Mouse (Mus musculus): ENCODE results near the gene Trim2. TPM values are rescaled to one million over a fixed set of nuclear protein-coding genes. Genes with fewer than 3 reads are reported as not detected.
A peak's percentile ranks its signal among the peaks of the same experiment; 100 is the strongest.

The Trim2 gene
- polyA plus RNA-seq, 1 experiment from 2014 or later, result 137 TPM

GRCm38 (mm10) chr3:84157559-84158350 lies 148.9 kb downstream of the Trim2 start:
- no peak for ATAC-seq (ENCODE audit: low FRiP score)
- H3K9ac ChIP-seq, result no peak overlapping the region

GRCm38 (mm10) chr3:84157011-84157410 lies 149.7 kb downstream of the Trim2 start:
- no peak overlapping the region for H3K27ac ChIP-seq
- H3K4me3 ChIP-seq, result no peak overlapping the region
- no peak overlapping the region for H3K9ac ChIP-seq
- no peaks in the 10 kb centered on the region for H3K27me3 ChIP-seq
- no peaks in the 10 kb centered on the region for H3K9me3 ChIP-seq
- WGBS, result 47% methylated on average over 4 of the region's 4 CpGs
- H3K4me1 ChIP-seq (replicated peaks), result peaks cover 13% of the 10 kb centered on the region
- H3K4me2 ChIP-seq, result no peak overlapping the region
- ATAC-seq (ENCODE audit: low FRiP score), result no peak
- peaks cover 24% of the 10 kb centered on the region for H3K36me3 ChIP-seq

More at GRCm38 (mm10) chr3:84157559-84158350, 148.9 kb downstream of the Trim2 start:
- H3K36me3 ChIP-seq, result peaks cover 29% of the 10 kb centered on the region
- no peak overlapping the region for H3K27ac ChIP-seq
- no peaks in the 10 kb centered on the region for H3K27me3 ChIP-seq
- peaks cover 13% of the 10 kb centered on the region for H3K4me1 ChIP-seq (replicated peaks)
- no peaks in the 10 kb centered on the region for H3K9me3 ChIP-seq
- no peak overlapping the region for H3K4me2 ChIP-seq
- H3K4me3 ChIP-seq, result no peak overlapping the region
- WGBS, result 85% methylated on average over 4 of the region's 4 CpGs

- Histone ChIP-seq H3K9ac (no peak overlapping the region), H3K4me2 (peak overlapping the region; percentile 94), H3K27me3 (no peaks in the 10 kb centered on the region), H3K4me1 (replicated peaks) (peaks cover 13% of the 10 kb centered on the region), H3K36me3 (peaks cover 20% of the 10 kb centered on the region), H3K4me3 (peak overlapping the region; percentile 53), H3K9me3 (no peaks in the 10 kb centered on the region), H3K27ac (no peak overlapping the region)
- no peak for ATAC-seq (ENCODE audit: low FRiP score)
- 58% methylated on average over 6 of the region's 6 CpGs for WGBS
Measured at GRCm38 (mm10) chr3:84156105-84156504, 150.6 kb downstream of the Trim2 start.

GRCm38 (mm10) chr3:84155558-84156006 lies 151.1 kb downstream of the Trim2 start, which contains the start of gene Mnd1:
TSS of gene Mnd1 (minus strand) at chr3:84155786.
- H3K9ac ChIP-seq, result peak within 1 kb of the TSS; percentile 74
- no peaks in the 10 kb centered on the region for H3K9me3 ChIP-seq
- H3K27ac ChIP-seq, result no peak within 1 kb of the TSS
- under 1% methylated on average over 29 of the region's 29 CpGs for WGBS
- peak; percentile 97 for ATAC-seq (ENCODE audit: low FRiP score)
- H3K4me3 ChIP-seq, result peak within 1 kb of the TSS; percentile 53
- peaks cover 17% of the 10 kb centered on the region for H3K36me3 ChIP-seq
- no peaks in the 10 kb centered on the region for H3K27me3 ChIP-seq
- peak within 1 kb of the TSS; percentile 94 for H3K4me2 ChIP-seq
- H3K4me1 ChIP-seq (replicated peaks), result peaks cover 13% of the 10 kb centered on the region

DNA sequence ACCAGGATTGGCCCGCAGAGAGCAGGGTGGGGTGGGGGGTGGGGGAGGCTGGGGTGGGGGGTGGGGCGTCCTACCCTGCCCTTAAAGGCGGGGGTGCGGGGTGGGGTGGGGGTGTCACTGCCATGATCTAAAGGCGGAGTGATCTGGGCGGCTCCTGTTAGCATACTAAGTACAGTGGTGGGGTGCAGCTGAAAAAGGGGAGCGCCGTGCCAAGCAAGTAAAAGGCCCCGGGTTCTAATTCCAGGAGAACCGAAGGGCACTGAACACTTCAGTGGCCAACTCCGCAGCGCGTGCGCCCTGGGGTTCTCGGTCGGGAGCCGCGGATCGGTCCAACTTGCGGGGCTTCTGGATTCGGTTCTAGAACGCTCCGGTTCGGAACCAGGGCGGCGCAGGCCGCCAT lies 151.5 kb downstream of the Trim2 start:
- peak overlapping the region; percentile 94 for H3K4me2 ChIP-seq
- peak; percentile 67 for ATAC-seq (ENCODE audit: low FRiP score)
- H3K36me3 ChIP-seq, result peaks cover 12% of the 10 kb centered on the region
- H3K9ac ChIP-seq, result peak overlapping the region; percentile 74
- peak overlapping the region; percentile 53 for H3K4me3 ChIP-seq
- no peaks in the 10 kb centered on the region for H3K27me3 ChIP-seq
- no peaks in the 10 kb centered on the region for H3K9me3 ChIP-seq
- 0% methylated on average over 26 of the region's 27 CpGs for WGBS
- no peak overlapping the region for H3K27ac ChIP-seq
- peaks cover 13% of the 10 kb centered on the region for H3K4me1 ChIP-seq (replicated peaks)

DNA sequence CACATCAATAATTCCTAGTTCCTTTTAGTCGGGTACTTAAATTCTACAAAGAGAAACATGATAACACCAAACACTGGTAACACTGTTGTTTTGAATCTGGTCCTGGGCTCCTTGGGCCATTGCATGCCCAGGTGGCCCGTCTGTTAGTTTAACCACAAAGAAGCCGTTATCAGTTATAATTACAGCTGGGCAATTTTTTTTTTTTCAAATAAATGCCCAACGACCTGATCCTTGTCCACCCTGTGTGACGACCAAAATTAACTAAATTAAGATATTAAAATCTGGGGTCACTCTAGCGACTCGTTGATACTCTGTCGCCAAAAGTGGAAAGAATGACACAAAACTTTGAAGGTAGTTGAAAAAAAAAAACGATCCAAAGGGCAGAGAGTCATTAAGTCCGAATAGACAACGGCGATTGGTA lies 151.9 kb downstream of the Trim2 start:
- H3K4me1 ChIP-seq (replicated peaks), result peaks cover 13% of the 10 kb centered on the region
- WGBS, result 13% methylated on average over 12 of the region's 12 CpGs
- peak overlapping the region; percentile 94; the same call in 1 of the 2 replicates for H3K4me2 ChIP-seq
- no peak overlapping the region for H3K4me3 ChIP-seq
- peaks cover 8% of the 10 kb centered on the region for H3K36me3 ChIP-seq
- no peak for ATAC-seq (ENCODE audit: low FRiP score)
- H3K9me3 ChIP-seq, result no peaks in the 10 kb centered on the region
- no peak overlapping the region for H3K9ac ChIP-seq
- H3K27ac ChIP-seq, result no peak overlapping the region
- no peaks in the 10 kb centered on the region for H3K27me3 ChIP-seq

DNA sequence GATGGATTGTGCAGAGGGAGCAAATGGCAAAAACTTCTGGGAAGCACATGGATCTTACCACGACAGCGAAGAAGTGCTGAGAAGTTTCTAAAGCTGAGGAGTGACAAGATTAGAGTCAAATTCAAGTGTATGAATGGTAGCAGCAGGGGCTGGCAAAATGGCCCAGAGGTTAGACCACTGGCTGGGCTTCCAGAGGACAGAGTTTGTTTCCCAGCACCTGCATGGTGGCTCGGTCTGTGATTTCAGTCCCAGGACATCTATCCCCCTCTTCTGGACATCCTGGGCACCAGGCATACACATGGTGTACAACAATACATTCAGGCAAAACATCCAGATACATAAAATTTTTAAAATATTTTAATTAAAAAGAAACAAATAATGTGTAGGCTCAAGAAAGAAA lies 156.8 kb downstream of the Trim2 start:
- Histone ChIP-seq H3K36me3 (no peaks in the 10 kb centered on the region), H3K9me3 (no peaks in the 10 kb centered on the region), H3K27ac (no peak overlapping the region), H3K4me2 (no peak overlapping the region), H3K4me3 (no peak overlapping the region), H3K4me1 (replicated peaks) (no peaks in the 10 kb centered on the region), H3K9ac (no peak overlapping the region), H3K27me3 (no peaks in the 10 kb centered on the region)
- no peak for ATAC-seq (ENCODE audit: low FRiP score)
- 94% methylated on average over 3 of the region's 3 CpGs for WGBS

DNA sequence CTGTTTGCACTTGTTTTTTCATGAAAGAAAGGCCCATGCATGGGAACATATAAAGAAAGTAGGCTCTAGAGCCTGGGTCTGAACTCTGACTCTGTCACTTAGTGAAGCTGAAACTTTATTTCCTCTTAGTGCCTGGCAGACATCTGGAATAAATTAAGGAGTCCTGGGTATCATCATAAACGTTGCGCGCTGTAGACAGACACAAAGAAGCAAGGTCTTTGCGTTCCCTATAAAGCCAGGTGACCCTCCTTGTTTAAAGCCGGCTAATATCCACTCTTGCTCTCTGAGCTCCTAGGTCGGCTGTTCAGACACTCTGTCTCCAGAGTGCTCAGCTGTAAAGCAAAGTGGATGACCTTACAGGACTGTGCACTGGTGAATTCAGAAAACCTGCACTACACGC lies 165.7 kb downstream of the Trim2 start:
- ATAC-seq (ENCODE audit: low FRiP score), result no peak
- no peaks in the 10 kb centered on the region for H3K4me1 ChIP-seq (replicated peaks)
- H3K27ac ChIP-seq, result no peak overlapping the region
- H3K4me3 ChIP-seq, result no peak overlapping the region
- no peaks in the 10 kb centered on the region for H3K9me3 ChIP-seq
- H3K9ac ChIP-seq, result no peak overlapping the region
- no peaks in the 10 kb centered on the region for H3K27me3 ChIP-seq
- 89% methylated on average over 7 of the region's 7 CpGs for WGBS
- H3K36me3 ChIP-seq, result no peaks in the 10 kb centered on the region
- no peak overlapping the region for H3K4me2 ChIP-seq

DNA sequence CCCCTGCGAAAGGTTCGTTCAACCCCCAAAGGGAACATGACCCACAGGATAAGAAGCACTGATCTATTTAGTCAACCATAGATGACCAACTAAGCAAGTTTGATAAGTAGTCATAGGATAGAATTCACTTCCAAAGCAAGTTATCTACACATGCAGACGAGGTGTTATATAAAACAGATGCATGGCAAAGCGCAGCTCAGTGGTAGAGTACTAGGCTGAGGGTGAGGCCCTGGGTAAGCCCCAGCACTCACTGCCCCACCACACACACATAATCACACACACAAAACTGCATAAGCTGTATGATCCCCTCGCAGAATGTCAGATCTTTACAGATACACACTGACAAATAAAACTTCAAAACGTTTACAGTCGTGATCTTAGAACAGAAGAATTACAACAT lies 170.2 kb downstream of the Trim2 start:
- no peak overlapping the region for H3K9ac ChIP-seq
- 92% methylated on average over 7 of the region's 7 CpGs for WGBS
- H3K27ac ChIP-seq, result no peak overlapping the region
- no peak overlapping the region for H3K4me2 ChIP-seq
- no peaks in the 10 kb centered on the region for H3K36me3 ChIP-seq
- H3K4me3 ChIP-seq, result no peak overlapping the region
- H3K9me3 ChIP-seq, result no peaks in the 10 kb centered on the region
- no peak for ATAC-seq (ENCODE audit: low FRiP score)
- H3K4me1 ChIP-seq (replicated peaks), result no peaks in the 10 kb centered on the region
- H3K27me3 ChIP-seq, result no peaks in the 10 kb centered on the region

DNA sequence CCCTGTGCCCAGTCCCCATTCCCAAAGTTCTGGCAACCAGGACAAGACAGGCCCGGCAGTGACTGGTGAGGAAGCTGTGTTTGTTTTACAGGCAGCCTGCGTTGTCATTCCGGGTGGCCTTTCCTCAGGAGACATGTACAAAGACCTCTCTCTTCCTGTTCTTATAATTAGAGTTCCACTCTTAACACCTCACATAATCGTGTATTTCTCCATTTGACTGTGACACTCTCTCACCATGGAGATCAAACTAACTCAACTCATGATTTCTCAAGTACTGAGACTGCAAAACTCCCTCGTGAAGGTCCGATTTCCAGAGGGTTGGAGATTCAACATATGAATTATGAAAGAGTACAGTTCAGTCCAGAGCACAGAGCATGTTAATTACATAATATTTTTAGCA lies 170.7 kb downstream of the Trim2 start:
- WGBS, result 73% methylated on average over 6 of the region's 6 CpGs

GRCm38 (mm10) chr3:84135387-84135786 lies 171.3 kb downstream of the Trim2 start:
- Histone ChIP-seq H3K4me2 (no peak overlapping the region), H3K9me3 (no peaks in the 10 kb centered on the region), H3K27me3 (no peaks in the 10 kb centered on the region), H3K27ac (no peak overlapping the region), H3K9ac (no peak overlapping the region), H3K36me3 (no peaks in the 10 kb centered on the region), H3K4me1 (replicated peaks) (no peaks in the 10 kb centered on the region), H3K4me3 (no peak overlapping the region)
- 26% methylated on average over 9 of the region's 9 CpGs for WGBS
- ATAC-seq (ENCODE audit: low FRiP score), result no peak

More for the DNA sequence above, 170.7 kb downstream of the Trim2 start:
- no peaks in the 10 kb centered on the region for H3K27me3 ChIP-seq
- no peaks in the 10 kb centered on the region for H3K36me3 ChIP-seq
- H3K9ac ChIP-seq, result no peak overlapping the region
- no peak overlapping the region for H3K27ac ChIP-seq
- no peak overlapping the region for H3K4me2 ChIP-seq
- no peak overlapping the region for H3K4me3 ChIP-seq
- no peaks in the 10 kb centered on the region for H3K9me3 ChIP-seq
- ATAC-seq (ENCODE audit: low FRiP score), result no peak
- no peaks in the 10 kb centered on the region for H3K4me1 ChIP-seq (replicated peaks)

- no peaks in the 10 kb centered on the region for H3K9me3 ChIP-seq
- no peaks in the 10 kb centered on the region for H3K4me1 ChIP-seq (replicated peaks)
- ATAC-seq (ENCODE audit: low FRiP score), result no peak
- H3K36me3 ChIP-seq, result no peaks in the 10 kb centered on the region
- no peak overlapping the region for H3K4me3 ChIP-seq
- no peak overlapping the region for H3K27ac ChIP-seq
- no peak overlapping the region for H3K4me2 ChIP-seq
- H3K9ac ChIP-seq, result no peak overlapping the region
- no peaks in the 10 kb centered on the region for H3K27me3 ChIP-seq
- 92% methylated on average over 3 of the region's 3 CpGs for whole genome bisulfite sequencing
Measured at GRCm38 (mm10) chr3:84131369-84131768, 175.3 kb downstream of the Trim2 start.

DNA sequence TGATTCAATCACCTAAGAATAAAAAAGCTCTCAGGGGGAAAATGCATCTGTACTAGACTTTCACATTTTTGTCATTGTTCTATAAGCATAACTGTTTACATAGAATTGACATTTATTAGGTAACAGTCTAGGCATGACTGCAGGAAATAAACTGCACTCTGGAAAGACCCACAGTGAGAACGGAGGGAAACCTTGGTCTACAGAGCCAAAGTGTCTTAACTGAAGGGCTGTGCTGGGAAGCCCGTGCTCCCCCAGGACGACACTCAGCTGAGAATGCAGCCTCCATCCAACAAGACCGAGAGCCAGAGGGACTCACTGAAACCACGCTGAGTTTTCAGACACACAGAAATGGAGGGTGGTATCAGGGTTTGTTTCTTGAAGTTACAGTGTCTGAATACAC lies 175.9 kb downstream of the Trim2 start:
- H3K36me3 ChIP-seq, result no peaks in the 10 kb centered on the region
- no peak overlapping the region for H3K27ac ChIP-seq
- H3K27me3 ChIP-seq, result no peaks in the 10 kb centered on the region
- ATAC-seq (ENCODE audit: low FRiP score), result no peak
- no peak overlapping the region for H3K9ac ChIP-seq
- no peaks in the 10 kb centered on the region for H3K9me3 ChIP-seq
- H3K4me2 ChIP-seq, result no peak overlapping the region
- no peak overlapping the region for H3K4me3 ChIP-seq
- 72% methylated on average over 5 of the region's 5 CpGs for WGBS
- H3K4me1 ChIP-seq (replicated peaks), result no peaks in the 10 kb centered on the region

Data from hindbrain, embryonic 13.5 days (tissue).